Comparison of ENCODE assay signal across 34 mouse cellular contexts in genomic region chr3:95541186-95541585, GRCm38 (mm10). TPM values are rescaled to one million over a fixed set of nuclear protein-coding genes. Genes with fewer than 3 reads are reported as not detected.
"Had no signal": no experiment of that assay in that cellular context is flagged by ENCODE, and none has a peak within 500 bp of the region (broad histone marks: within the 10 kb centered on the region; RNA-seq: fewer than 3 reads in every experiment).

No protein-coding gene starts in this region.

RNA-seq across cellular contexts. Expression of gene Hormad1, which starts 18.3 kb away (rescaled TPM):
- total RNA-seq: gastrocnemius, adult 2 months; gastrocnemius, postnatal 10 days; gastrocnemius, postnatal 25 days; gastrocnemius, postnatal 4 days; granulocyte monocyte progenitor cell, adult 5-6 weeks; heart, adult 2 months; heart, postnatal 14 days; heart, postnatal 36 days; hematopoietic stem cell, adult 5-6 weeks; hindbrain, postnatal 0 days; layer of hippocampus, adult 18-20 months; layer of hippocampus, adult 8-10 months; layer of hippocampus, postnatal 14 days; layer of hippocampus, postnatal 36 days; left cerebral cortex, adult 18-20 months; left cerebral cortex, adult 8-10 months; left cerebral cortex, postnatal 10 days; left cerebral cortex, postnatal 25 days; left cerebral cortex, postnatal 4 days; liver, adult 2 months had no signal
- polyA plus RNA-seq: heart, adult 2 months; heart, embryonic 11.5 days; heart, embryonic 13.5 days; heart, embryonic 15.5 days; heart, postnatal 0 days; hindbrain, embryonic 11.5 days; hindbrain, embryonic 13.5 days; hindbrain, embryonic 15.5 days; hindbrain, postnatal 0 days; kidney, adult 2 months; kidney, embryonic 15.5 days; kidney, postnatal 0 days; large intestine, adult 2 months; limb, embryonic 11.5 days; limb, embryonic 13.5 days; limb, embryonic 15.5 days; liver, adult 2 months had no signal

RNA-seq across cellular contexts. Expression of gene Ctsk, which starts 42.1 kb away (rescaled TPM):
- total RNA-seq: granulocyte monocyte progenitor cell, adult 5-6 weeks; hematopoietic stem cell, adult 5-6 weeks had no signal
